Mouse (Mus musculus) CD8-positive naive resting alpha-beta T cell, adult 2 months (primary cell): ENCODE results near the gene Dlec1.

ENCODE experiments used
- DNase-seq, 2 experiments: peaks; one replicate each; pipeline ENCODE4 v3.0.0; 2022; ENCODE audit warnings: low read depth in 2 of 2, low spot score in 2 of 2

Gene Dlec1

DNA sequence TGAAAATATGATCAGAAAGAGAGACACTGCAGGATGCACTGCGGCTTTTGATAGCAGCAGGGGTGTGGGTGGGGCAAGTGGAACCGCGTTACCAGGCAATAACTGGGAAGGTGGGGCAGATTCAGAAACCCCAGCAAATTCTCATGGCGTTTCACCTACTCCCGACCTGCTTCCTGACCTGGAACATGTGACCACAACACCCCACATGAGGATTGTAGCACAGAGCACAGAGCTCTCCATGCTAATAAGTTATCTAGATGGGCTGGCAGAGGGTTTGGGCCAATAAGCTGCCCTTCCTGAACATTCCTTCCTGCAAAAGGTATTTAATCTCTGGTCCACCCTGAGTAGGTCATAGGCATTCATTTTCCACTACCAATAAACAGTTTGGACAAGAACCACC is 28.4 kb downstream of the Dlec1 start:
- no peak for DNase-seq

DNA sequence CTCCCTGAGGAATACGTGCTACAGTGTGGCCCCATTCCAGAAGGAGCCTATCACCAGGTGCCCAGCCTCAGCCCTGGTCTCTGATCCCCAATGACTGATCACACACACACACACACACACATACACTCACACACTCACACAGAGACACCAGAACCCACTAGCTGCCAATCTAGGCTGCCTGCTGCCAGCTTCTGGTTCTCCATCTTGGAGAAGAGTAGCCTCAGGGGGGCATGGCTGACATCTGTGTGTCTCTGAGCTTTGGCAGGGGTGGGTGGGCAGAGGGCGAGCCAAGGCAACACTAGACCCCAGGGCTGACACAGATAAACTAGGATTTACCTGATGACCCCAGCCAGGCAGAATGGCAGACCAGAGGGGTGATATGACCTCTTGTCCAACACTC is 36.6 kb downstream of the Dlec1 start:
- DNase-seq: no peak

DNA sequence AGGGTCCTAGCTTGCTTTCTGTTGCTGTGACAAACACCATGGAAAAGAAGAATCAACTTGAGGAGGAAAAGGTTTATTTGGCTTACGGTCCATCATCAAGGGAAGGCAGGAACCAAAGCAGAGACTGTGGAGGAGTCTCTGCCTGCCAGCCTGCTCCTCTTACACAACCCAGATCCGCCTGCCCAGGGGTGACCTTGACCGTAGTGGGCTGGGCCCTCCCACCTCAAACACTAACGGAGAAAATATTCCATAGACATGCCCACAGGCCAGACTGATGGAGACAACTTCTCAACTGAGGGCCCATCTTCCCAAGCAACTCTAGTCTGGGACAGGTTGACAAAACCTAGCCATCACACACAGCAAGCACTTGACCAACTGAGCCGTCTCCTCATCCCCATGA is 39.8 kb downstream of the Dlec1 start:
- no peak for DNase-seq

DNA sequence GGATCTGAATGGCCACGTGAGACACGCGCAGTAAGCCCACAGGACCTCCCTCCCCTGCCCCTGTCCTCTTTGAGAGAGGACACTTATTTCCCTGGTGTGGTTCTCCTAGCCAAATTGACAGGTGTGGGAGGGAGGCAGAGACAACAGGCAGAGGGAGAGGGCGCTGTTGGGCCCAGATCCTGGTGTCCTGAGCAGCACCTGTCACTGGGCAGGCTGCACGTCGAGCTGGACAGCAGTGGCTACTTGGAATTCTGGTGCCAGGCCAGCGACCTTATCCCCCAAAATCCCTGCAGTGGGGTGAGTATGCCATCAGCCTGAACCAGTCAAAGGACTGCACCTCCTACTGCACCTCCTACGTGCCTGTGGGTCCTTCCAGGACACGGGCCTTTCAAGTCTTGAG is 41.1 kb downstream of the Dlec1 start:
- DNase-seq: no peak

DNA sequence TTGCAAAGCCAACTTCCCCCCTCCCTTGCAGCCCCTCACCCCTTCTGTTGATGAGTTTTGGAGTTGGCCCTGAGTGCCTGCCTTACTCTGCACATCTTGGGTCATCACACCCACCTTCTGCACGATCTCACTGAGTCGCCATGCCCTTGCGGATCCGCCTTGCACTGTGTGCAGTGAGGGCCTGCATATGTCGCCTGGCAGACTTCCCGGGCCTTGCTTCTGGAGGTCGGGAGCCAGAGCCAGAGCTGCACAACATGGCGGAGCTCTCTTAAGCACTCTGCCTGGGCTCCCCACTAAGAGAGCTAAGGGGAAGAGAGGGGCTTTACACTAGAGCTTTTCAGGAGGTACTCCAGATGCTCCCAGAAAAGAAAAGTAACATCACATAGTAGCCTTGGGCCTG is 42.4 kb downstream of the Dlec1 start:
- no peak for DNase-seq

DNA sequence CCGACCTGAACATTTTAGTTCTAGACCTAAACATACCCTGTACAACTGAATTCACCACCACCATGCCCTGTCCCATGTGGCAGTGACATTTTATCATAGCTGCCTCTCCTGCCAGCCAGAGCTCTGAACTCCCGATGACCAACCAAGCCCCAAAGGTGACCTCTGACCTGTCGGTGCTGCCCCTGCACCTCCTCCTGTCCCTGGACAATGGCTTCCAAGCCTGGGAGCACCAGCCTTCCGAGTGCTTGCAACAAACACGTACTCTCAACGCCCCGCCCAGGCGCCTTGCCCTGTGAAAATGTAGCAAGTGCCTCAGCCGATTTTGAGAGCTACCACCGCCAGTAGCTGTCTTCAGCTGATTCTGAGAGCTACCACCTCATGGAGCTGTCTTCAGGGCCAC is 42.9 kb downstream of the Dlec1 start:
- no peak for DNase-seq

DNA sequence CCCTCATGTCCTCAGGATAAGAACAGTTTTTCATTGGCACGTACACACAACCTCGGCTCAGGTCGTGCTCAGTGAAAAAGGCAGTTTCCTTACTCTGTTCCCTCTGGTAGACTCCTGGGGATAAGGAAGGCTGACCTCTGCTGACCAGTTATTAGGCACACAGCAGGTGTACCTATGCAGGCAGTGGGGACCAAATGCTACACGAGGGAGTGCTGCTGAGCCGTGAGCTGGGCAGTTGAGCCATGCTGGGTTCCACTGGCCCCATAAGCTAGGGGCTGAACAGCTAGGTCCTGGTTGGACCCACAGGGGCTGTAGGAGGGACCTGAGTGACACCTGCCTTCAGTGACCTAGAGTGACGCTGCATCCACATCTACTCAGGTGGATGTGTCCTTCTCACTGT is 43.4 kb downstream of the Dlec1 start:
- DNase-seq: no peak

DNA sequence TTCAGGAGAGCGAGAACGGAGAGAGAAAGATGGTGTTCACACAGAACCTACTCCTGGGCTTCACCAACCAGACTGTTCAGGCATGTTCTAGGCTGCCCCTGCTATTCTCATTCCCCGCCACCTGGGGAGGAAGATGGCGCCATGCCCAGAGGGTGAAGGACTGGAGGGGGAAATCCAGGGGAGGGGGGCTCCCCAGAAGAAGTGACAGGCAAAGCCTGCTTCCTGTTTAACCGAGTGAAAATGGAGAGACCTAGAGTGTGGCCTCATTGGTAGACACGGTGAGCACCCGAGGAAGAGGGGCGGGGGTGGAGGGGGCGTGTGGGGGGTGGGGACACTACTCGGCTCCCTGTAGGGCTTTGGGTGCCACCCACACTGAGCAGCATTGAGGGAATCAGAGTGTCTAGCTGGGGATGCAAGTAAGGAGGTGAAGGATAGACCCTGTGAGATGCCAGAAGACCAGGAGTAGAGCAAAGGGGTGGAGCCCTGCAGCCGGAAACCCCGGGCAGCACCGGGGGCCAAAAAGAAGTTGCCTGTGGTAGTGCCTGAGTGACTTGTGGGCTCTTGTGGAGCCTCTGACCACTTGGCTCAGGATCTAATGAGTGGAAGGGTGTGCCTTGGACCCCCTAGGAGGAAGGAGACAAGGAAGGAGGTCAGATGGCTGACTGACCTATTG is 44.0 kb downstream of the Dlec1 start:
- no peak for DNase-seq

DNA sequence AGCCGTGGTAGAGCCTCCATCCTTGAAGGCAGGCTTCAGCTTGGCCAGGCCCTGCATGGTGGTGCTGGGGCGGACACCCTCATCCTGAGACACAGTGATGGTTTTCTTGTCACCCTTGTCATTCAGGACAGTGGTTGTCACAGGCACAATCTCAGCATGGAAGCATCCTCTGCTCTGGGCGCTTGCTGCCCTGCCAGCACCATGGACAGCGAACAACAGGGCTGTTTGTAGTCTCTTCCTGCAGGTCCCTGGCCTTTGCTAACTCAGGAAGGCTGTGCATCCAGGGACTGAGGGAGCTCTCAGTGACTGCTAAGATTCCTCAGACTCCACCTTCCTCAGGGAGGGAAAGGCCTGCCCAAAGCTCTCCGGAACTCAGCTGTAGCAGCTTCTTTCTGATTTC is 47.3 kb downstream of the Dlec1 start:
- DNase-seq: no peak

DNA sequence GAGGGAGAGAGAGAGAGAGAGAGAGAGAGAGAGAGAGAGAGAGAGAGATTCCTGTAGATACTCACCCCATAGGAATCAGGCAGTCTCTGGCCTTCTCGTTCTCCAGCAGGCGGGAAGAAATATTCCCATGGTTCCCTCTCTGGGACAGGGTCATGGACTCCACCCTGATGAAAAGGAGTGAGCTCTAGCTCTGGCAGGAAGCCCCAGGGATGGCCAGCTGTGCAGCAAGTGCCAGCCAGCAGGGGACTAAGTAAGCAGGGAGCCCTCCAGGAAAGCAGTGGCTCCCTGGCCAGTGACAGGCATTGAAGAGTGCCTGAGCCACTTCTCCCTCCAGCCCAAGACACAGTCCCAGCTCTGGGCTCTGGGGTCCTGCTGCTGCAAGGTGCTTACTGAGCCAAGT is 49.5 kb downstream of the Dlec1 start:
- DNase-seq: no peak

DNA sequence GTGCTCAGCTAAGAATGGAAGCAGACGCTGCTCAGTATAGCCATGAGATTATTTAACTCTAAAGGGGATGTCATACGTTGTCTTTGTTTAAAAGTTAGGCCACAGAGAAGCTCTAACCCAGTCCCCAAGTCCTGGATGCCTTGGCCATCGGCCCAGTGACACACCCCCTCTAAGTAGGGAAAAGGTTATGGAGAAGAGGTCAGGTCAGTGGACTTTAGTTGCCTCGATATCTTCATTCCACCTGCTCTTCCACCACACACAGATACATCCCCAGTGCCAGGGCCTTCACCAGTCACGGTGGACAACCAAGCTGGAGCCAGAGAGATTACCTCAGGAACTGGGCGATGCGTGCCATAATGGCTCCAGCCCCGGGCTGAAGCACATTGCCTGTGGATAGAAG is 53.1 kb downstream of the Dlec1 start:
- no peak for DNase-seq

DNA sequence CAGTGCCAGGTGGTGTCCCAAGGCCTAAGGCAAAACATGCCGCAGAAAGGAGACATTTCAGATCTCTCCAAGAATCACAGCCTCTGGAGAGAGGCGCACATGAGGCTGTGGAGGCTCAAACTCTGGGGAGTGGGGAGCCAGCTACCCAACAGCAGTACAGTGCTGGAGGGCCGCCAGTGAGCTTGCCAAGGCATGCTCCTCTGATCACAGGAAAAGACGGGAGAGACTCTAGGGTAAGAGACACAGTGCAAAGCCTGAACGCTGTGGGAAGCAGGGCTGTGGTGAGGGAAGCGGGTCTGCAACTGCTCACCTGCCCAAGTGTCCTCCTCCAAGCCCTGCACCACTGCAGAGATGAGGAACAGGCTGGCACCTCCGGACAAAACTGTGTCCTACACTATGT is 53.5 kb downstream of the Dlec1 start:
- no peak for DNase-seq

DNA sequence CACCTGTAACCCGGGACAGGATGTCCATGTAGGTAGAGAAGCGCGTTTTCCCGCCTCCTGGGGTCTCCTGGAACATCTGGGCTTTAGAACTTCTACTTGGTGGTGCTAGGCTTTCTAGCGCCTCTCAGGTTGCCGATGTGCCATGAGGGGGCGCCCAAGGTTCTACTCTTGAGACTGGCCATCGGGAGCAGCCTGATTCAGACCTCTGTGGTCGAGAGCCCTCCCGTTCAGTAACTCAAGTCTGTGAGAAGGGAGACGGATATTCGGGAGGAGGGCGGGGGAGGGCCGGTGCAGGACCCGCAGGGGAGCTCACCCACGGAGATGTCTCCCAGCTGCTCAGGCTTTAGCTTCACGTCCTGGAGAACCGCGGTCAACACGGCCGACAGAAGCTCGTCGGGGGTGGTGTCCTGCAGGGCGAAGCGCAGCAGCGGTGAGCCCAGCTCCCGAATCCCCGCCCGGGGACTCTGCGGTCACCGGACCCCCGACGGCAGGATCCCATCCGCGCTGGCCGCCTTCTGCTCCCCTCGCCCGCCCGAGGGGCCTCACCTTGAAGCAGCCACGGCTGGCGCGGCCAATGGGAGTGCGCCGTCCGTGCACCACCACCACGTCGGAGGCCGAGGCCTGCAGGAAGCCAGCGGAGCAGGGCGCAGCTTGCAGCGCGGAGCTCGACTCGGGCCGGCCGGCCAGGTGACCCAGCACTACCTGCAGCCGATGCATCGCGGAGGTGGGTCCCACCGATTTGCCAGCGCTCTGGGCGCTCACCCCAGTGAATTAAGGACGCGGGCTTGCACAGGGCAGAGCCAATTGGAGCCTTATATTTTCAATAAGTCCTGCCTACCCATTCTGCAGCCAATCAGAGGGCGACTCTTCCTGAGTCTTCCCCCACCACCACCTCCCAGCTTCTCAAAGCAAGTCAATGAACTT is 54.3 kb downstream of the Dlec1 start, which contains the start of gene Acaa1b:
Gene Acaa1b, minus strand, starts transcription at position 816 of the 924 bp plus-strand sequence.
- no peak for DNase-seq

DNA sequence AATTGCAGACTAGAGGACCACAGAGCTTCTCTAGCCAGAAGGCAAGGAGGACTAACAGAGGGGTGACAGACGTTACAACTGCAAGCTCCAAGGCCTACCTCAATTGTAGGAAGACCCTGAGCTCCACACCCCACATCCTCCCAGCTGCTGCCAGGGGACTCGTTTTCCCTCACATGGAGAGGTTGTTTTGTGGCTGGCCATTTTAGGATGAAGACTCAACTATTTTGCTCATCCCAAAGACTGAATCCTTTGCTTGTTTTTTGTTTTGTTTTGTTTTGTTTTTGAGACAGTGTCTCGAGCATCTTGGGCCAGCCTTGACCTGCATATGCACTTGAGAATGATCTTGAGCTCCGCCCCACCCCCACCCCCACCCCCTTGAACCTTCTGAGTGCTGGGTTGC is 56.6 kb downstream of the Dlec1 start, which contains the start of gene Gm47289:
Gene Gm47289, plus strand, starts transcription at position 301 of the 400 bp plus-strand sequence.
- DNase-seq: no peak

DNA sequence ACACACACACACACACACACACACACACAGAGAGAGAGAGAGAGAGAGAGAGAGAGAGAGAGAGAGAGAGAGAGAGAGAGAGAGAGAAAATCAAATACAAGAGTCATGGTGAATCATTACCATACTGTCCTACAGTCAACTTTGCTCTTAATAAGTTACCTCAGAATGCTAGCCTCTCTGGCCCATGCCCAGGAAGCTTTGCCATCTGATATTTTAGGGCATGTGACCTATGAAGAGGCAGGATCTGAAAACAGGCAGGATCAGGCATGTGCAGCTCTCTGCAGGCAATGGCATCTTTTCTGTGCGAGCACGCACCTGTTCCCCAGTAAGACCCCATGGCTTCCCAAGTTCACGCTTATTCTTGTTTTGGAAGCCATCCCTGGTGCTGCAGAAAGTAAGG is 58.4 kb downstream of the Dlec1 start:
- DNase-seq: no peak

DNA sequence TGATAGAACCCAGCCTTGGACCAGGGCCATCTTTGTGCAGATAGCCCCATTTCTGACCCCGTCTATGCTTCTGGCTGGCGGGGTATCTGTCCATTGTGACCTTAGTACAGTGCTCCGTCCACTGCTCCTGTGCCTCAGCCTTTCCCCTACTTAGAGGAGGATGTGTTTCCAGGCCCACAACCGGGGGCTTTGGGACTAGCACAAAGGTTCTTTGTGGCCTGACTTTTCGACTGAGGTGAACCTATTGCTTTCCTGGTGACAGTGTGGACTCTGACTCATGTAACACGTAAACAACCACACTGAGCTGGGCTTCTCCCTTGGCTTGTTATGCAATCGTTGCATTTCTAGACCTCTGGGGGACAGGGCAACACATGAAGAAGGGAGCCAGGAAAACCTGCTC is 62.5 kb downstream of the Dlec1 start:
- no peak for DNase-seq

DNA sequence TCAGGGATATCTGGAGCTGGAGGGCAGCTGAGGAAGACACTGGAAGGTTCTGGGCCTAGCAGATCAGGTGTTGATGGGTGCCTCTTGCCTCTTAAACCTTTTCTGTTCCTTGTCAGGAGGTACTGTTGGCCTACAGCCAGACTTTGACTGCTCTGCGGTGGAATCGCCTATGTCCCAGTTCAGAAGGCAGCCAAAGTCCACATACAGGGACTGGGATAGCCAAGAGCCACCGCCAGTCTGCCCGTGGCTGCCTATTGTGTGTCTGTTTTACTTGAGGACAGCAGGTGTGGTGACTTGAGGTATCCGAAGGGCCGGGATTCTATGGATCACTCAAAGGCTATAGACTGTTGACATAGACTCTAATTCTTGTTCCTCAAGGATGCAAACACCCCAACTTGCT is 63.3 kb downstream of the Dlec1 start:
- DNase-seq: no peak

DNA sequence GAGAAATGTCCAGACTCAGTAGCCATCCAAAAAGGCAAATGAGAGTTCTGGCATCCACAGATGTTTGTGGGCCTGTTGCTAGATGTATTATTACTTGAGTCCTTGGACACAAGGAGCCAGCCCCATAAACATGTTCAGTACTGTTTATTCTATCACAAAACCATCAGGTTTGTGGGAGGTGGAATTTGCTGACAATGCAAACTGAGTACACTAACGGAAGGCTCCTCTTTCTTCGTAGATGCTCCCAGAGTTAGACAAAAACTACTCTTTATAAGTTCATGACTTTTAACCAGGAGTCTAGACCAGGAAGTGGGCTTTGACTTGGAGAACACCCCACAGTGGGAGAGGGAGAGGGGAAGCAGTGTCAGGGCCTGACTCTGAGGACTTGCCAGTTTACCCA is 65.3 kb downstream of the Dlec1 start:
- no peak for DNase-seq

DNA sequence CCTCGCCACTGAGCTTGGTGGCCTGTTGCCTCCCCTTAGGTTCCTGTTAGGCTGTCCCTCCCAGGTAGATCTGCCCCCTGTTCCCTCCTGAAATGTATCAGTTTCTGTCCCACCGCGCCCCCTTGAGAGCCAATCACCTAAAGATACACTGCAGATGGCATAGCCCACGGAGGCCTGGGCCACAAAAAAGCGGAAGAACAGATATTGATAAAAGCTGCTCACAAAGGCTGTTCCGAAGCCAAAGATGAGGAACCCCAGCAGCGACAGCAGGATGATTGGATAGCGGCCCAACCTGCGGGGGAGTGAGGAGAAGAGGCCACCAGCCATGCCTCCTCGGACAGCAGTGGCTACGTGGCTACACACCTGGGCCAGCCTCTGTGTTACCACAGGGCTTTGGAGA is 77.0 kb downstream of the Dlec1 start:
- DNase-seq: no peak

DNA sequence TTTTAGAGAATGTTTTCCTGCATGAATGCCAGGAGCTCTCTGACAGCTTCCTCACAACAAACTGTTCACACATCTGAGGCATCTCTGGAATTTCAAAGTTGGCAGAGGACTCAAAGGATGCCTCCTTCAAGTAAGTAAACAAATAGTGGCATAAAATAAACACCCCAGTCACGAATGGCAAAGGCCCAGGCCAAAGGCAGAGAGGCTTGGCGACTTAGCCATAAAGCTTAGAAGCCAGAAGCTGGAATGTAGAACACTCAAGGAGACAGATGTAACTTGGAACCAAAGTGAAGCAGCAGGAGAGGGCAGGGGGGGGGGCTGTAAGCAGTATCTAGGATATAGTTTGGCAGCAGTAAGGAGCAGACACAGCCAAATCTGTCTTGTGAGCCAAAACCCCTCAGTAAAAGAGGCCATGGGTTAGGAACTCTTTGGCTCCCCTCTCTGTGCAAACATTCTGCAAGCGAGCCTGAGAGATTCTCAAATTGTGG is 79.0 kb downstream of the Dlec1 start:
- DNase-seq: no peak

DNA sequence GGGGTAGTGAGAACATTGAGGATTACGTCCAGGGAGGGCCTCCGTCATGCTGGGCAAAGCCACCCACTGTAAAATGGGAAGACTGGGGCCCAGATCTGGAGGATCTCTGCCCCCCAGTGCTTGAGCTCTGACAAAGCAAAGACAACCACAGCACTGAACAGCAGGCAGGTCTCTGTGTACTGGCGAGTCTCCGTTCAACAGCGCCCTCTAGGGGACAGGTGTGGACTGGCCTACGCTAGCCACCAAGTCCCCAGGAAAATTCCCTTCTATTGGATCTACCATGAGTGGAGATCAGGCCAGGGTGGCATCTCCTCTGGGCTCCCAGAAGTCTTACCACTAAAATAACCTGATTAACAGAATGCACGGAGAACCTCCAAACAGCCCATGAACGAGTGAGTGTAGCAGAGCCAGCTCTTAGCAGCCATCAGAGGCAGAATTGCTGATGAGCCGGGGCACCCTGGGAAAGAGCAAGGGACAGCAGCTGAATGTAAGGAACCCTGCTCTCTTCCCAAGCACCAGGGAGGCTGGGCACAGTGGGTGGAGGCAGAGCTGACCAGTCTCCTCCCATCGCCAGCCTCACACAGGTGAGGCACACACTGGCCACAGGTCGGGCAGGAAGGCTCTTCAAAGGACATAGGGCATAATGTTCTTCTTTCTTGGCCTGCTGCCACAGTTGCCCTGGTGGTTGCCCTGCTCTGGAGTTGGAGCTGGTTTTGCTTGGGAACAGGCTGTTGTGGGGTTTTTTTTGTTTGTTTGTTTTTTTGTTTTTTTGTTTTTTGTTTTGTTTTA is 90.1 kb downstream of the Dlec1 start:
- DNase-seq: peak; percentile 5 to 19
